In genomic region chr3:102165536-102166286, GRCm38 (mm10) we compare ENCODE assay signal across 8 mouse cellular contexts. TPM values are rescaled to one million over a fixed set of nuclear protein-coding genes. Genes with fewer than 3 reads are reported as not detected.
A peak's percentile ranks its signal among the peaks of the same experiment; 100 is the strongest.
DNase-seq lines count a peak whose midpoint lies in the region; ATAC-seq and TF ChIP-seq lines count a peak whose summit lies in the region.

No protein-coding gene starts in this region.

- peaks cover 57% of the 10 kb centered on the region for H3K4me1 ChIP-seq in heart, embryonic 12.5 days (replicated peaks)
- H3K4me1 ChIP-seq in G1E (ENCODE audit: insufficient read depth, low read depth, low read length): peaks cover 62% of the 10 kb centered on the region
- peaks cover 84% of the 10 kb centered on the region for H3K4me1 ChIP-seq in erythroblast, embryonic 14.5 days (ENCODE audit: control insufficient read depth)

- H3K4me3 ChIP-seq in heart, embryonic 12.5 days: peak overlapping the region; percentile 8; the same call in 1 of the 2 replicates
- H3K4me3 ChIP-seq in G1E (ENCODE audit: low read depth, low read length): peak overlapping the region; percentile 72
- peak overlapping the region; percentile 87 for H3K4me3 ChIP-seq in erythroblast, embryonic 14.5 days (replicated peaks)

- 59% methylated on average over 21 of the region's 21 CpGs for WGBS in heart, embryonic 12.5 days

- peaks cover 47% of the 10 kb centered on the region for H3K36me3 ChIP-seq in heart, embryonic 12.5 days
- peaks cover 26% of the 10 kb centered on the region for H3K36me3 ChIP-seq in G1E (replicated peaks)
- peaks cover 51% of the 10 kb centered on the region for H3K36me3 ChIP-seq in erythroblast, embryonic 14.5 days (ENCODE audit: control insufficient read depth)

- H3K9ac ChIP-seq in heart, embryonic 12.5 days: peak overlapping the region; percentile 38; the same call in 1 of the 2 replicates

- no peak for TF ChIP-seq CTCF in G1E (IDR thresholded peaks at IDR 0.05; ENCODE audit: low read depth, low read length)

- peak overlapping the region; percentile 27 for H3K4me2 ChIP-seq in heart, embryonic 12.5 days

- intact Hi-C loops in heart, postnatal 14 days (cut with DNase I): loop anchor here (5.0 kb wide), 1 partner anchor 37 kb away; the partner anchor contains the start of gene Vangl1

- H3K27ac ChIP-seq in heart, embryonic 12.5 days (ENCODE audit: poor library complexity, severe bottlenecking): peak overlapping the region; percentile 80

- DNase-seq in heart, postnatal 14 days: no peak
- peak; percentile 77 for DNase-seq in G1E (ENCODE audit: low spot score)
- DNase-seq in layer of hippocampus, postnatal 25 days (ENCODE audit: extremely low spot score in 1 of 2, low spot score in 1 of 2): no peak
- DNase-seq in embryo, embryonic 10 days (ENCODE audit: low spot score): no peak

- H3K27me3 ChIP-seq in heart, embryonic 12.5 days (replicated peaks): no peaks in the 10 kb centered on the region
- H3K27me3 ChIP-seq in G1E (ENCODE audit: insufficient read depth, low read length): no peaks in the 10 kb centered on the region
- no peaks in the 10 kb centered on the region for H3K27me3 ChIP-seq in erythroblast, embryonic 14.5 days (ENCODE audit: control insufficient read depth)

- ATAC-seq in heart, embryonic 12.5 days (ENCODE audit: insufficient number of reproducible peaks, low FRiP score): peak; percentile 91
- ATAC-seq in G1E (ENCODE audit: extremely low read depth, insufficient number of reproducible peaks, low FRiP score, poor library complexity, severe bottlenecking): peak; percentile 94
- ATAC-seq in megakaryocyte progenitor cell, adult 5-6 weeks (replicated peaks; ENCODE audit: poor library complexity): peak; percentile 89
- no peak for ATAC-seq in inflammation-experienced regulatory T-cells, adult 6 months

- no peaks in the 10 kb centered on the region for H3K9me3 ChIP-seq in heart, embryonic 12.5 days (replicated peaks)
- no peaks in the 10 kb centered on the region for H3K9me3 ChIP-seq in G1E (replicated peaks)
- no peaks in the 10 kb centered on the region for H3K9me3 ChIP-seq in erythroblast, embryonic 14.5 days (ENCODE audit: control insufficient read depth, low read length)

RNA-seq across cellular contexts. Expression of gene Vangl1, which starts 38.8 kb away (rescaled TPM):
- polyA plus RNA-seq in heart, embryonic 12.5 days (2016; fragmentation: Nextera tagmentation; extraction: Ambion mirVana): 31.0 and 31.8 TPM in 2 replicates
- total RNA-seq in heart, postnatal 14 days (2021): 10 to 100 TPM; 19.0 to 20.0 TPM
- 22.7 and 29.9 TPM in 2 replicates for total RNA-seq in G1E (2014; fragmentation: Nextera tagmentation)
- 25.6 and 28.9 TPM in 2 replicates for total RNA-seq in G1E (2017)
- polyA plus RNA-seq in G1E (2012): 56.6 and 63.8 TPM in 2 replicates
- 41.9 and 50.0 TPM in 2 replicates for polyA plus RNA-seq in erythroblast, embryonic 14.5 days (2012)
- 0.34 and 0.47 TPM in 2 replicates for total RNA-seq in megakaryocyte progenitor cell, adult 5-6 weeks (2015)
- 1.5 TPM in 2 replicates for total RNA-seq in megakaryocyte progenitor cell, adult 5-6 weeks (2017)
- polyA plus RNA-seq in inflammation-experienced regulatory T-cells, adult 6 months (2017; shearing (Covaris generic)): under 1 TPM; 0.16 to 0.31 (median 0.17) TPM
- 1 to 10 TPM; 5.3 to 8.0 TPM for total RNA-seq in layer of hippocampus, postnatal 25 days (2021)

Comparison
In these comparisons a context has a peak if more than half of its experiments do, and no peak if none do; other contexts are left out.
1. H3K4me3 ChIP-seq: peak in every context shown above with its lines; median percentile 87 in erythroblast, embryonic 14.5 days; 72 in G1E; 8 in heart, embryonic 12.5 days.